Mouse (Mus musculus) frontal cortex, postnatal 36 days (tissue): ENCODE results near the gene Asf1b.
A peak's percentile ranks its signal among the peaks of the same experiment; 100 is the strongest.

Source experiments
- DNase-seq, 2 experiments: peaks; one replicate each; pipeline ENCODE4 v3.0.0; 2022; ENCODE audit warnings: low spot score in 2 of 2

Asf1b gene

GRCm38 (mm10) chr8:83955106-83955957 is at the start of gene Asf1b, which contains the start of gene Gm10644:
TSS of gene Asf1b (plus strand) at chr8:83955507.
TSS of gene Gm10644 (minus strand) at chr8:83955205.
- peak; percentile 95 to 99 for DNase-seq

GRCm38 (mm10) chr8:83908583-83908982 is 46.7 kb upstream of the Asf1b start:
- no peak for DNase-seq

DNA sequence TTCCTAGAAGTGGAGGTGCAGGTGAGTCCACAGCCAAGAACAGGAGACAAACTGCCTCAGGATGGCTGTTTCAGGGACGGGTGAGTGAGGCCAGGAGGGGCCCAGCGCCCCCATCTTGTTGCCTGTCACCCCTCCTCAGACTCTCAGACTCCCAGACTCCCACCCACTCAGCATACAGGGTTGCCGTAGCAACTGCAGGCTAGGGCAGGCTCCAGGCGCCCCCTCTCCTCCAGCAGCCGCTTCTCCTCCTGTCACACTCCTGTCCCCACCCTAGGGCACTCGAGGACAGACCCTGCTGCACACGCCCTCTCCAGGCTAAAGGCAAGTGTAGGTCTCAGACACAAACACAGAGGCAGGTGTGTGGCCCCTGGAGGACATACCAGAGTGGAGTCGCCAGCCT is 46.0 kb upstream of the Asf1b start:
- peak; percentile 59 to 61 for DNase-seq

DNA sequence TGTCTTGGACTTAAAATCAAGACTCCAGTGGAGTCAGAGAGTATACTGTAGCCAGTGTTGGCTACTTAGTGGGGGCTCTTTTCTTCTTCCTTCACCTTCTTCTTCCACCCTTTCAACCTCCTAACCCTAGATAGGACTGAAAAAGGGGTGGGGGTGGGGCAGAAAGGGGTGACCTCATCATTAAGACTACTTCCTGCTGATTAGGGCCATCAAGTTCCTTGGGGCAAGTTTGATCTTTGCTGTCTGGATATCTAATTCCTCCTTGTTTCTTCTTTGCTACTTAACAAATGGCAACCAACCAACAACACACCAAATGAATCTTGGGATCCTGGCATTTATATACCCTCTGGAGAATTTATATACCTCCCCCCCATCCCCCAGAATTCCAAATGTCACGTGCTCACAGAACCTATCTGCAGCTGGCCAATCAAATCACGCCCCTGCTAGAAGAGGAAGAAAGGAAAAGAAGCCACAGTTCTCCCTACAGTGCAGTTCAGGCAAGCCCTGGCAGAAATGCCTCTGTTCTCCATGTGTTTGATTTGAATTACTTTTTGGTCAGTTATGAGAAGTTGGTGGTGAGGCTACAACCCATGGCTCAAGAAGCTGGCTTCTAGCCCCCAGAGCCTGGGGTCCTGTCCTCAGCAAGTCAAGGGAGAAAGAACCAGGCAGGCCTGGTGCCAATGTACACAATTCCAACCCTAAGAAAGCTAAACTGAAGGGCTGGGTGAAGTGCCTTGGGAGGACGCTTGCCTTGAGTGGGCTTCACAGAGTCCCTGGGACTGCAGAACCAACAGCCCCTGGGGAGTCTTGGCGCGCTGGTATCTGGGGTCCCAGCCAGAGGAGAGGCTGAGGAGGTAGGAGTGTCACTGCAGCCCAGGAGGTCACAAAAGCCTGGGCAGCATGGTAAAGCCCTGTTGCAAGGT is 43.2 kb upstream of the Asf1b start:
- DNase-seq = no peak

DNA sequence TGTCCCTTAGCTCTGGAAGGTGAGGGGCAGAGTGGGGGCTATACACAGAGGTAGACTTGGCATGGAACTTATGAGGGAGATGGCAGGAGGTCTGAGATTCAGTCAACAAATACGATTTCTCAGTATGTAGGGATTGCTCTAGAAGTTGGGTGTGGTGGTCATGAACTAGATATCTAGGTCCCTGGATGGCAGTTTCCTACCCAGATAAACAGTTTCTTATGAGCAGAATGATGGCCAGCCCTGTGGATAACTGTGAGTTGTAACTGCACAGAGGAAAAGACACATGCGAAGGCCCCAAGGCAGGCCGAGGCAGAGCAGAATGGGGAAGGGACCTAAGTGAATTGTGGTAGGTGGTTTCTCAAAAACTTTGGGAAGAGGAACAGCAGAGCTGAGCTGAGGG is 41.1 kb upstream of the Asf1b start:
- no peak for DNase-seq

DNA sequence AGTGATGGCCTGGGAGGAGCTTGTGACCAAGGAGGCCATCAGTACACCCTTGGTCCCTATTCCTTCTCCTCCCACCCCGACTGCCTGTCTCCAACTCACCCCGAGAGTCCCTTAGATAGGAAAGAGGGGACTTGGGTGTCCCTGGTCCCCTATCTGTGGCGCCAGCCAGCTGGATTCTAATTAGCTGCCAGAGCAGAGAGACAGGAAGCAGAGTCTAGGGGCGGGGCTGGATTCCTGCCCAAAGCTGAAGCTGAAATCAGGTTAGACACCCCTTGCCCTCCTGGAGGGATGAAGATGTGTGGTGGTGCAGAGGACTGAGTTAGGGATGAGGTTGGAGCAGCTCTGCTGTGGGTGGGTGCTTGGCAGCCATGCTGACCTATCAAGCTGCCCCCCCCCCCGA is 40.4 kb upstream of the Asf1b start:
- peak in 1 of 2 experiments; percentile 42 for DNase-seq

DNA sequence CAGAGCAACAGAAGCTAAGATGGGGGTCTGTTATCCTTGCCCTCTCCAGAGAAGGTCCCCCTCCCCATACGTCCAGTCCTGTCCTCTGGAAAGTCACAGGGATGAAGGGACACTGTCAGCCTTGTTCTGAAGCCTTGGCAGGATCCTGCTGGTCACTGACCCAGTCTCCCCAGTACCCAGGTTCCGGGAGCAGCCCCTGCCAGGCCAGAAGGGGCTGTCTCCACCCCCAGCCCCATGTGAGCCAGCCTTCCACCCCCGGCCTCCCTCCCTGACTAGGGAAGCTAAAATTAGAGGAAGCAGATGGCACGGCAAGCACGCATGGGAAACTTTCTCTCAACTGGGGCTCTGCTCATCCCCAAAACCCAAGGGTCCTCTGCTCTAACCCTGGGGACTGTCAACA is 39.3 kb upstream of the Asf1b start:
- peak; percentile 70 to 76 for DNase-seq

DNA sequence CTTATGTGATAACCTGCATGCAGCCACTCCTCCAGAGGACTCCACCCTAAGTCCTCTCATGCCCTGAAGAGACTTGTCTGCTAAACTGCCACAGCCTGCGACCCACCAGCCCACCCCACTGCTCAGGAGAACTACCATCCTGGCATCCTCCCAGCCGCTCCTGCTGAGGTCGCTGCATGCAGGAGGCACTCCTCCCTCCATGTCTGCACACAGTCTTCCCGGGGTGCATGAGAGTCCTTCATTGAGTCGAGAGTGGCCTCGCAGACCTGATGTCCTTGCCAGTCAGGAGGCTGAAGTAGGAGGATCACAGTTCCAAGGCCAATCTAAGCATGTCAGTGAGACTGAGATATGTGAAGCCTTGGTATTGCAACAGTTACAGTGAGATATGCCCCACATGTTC is 37.7 kb upstream of the Asf1b start:
- DNase-seq = no peak

DNA sequence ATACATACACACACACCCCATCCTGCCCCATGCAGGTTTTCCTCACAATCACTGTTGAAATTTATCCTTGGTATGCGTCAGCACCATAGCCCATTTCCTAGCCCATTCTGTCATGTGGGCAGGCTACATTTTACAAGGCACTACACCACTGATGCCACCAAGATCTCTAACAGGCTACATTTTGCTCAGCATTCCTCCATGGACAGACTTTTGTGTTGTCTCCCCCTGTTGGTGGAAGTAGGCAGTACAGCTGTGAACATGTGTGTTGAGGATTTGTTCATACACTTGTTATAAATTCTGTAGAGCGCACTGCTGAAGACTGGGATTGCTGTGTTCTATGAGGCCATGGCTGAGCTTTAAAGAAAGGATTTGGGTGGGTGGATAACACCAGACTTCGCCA is 33.7 kb upstream of the Asf1b start:
- peak; percentile 83 to 94 for DNase-seq

DNA sequence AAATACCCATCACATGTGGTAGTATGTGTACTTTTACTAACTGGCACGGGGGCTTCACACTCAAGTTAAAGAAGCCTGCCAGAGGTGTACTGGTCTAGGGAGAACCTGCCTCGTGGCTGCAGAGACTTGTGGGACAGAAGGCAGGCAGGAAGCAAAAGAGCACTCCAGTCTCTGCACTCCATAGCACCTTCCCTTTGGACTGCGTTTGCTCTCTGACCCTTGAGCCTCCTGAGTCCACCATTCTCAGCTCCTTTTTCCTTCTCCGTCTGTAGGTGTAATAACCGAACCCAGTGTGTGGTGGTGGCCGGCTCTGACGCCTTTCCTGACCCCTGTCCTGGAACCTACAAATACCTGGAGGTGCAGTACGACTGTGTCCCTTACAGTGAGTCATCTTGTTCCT is 32.6 kb upstream of the Asf1b start:
- no peak for DNase-seq

GRCm38 (mm10) chr8:83924585-83924984 is 30.7 kb upstream of the Asf1b start:
- no peak for DNase-seq

DNA sequence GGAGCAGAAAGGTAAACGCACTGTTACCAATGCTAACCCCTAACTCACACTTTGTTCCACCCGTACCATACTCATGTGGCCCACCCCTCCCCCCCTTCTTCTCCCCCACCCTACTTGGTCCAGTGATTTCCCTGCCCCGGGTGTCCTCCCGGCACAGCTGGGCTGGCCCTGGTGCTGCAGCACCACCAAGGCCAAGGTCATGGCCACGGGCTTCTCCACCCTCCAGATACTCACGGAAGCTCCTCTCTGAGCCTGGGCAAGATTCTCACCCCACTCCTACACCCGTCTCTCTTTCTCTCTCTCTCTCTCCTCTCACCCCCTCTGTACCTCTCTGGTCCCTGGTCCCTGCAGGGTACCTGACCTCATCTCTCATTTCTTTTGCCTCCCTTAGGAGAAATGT is 29.0 kb upstream of the Asf1b start:
- no peak for DNase-seq

DNA sequence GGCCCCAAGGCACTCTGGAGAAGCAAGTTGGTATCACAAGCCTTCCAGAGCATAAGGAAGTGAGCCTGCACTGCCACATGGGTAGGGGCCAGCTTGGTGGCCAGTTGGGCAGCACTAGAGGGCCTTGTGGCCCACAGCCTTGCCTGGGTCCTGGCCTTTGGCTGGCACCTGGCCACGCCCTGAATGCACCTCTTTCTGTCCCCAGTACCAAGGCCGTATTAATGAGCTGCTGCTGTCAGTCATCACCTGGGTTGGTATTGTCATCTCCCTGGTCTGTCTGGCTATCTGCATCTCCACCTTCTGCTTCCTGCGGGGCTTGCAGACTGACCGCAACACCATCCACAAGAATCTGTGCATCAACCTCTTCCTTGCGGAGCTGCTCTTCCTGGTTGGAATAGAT is 21.1 kb upstream of the Asf1b start:
- DNase-seq = no peak

DNA sequence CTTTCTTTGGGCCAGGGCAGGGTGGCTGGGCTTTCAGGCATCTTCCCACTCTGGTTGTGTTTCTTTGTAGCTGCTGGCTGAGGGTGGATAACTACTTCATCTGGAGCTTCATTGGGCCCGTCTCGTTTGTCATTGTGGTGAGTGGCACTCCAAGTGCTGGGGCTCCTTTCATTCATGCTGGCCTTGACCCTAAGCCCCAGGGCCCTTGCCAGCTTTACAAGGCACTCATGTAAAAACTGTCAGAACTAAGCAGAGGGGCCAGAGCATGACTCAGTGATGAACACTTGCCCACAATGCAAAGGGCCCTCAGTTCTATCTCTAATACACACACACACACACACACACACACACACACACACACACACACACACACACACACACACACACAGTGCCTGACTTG is 20.3 kb upstream of the Asf1b start:
- DNase-seq = no peak

DNA sequence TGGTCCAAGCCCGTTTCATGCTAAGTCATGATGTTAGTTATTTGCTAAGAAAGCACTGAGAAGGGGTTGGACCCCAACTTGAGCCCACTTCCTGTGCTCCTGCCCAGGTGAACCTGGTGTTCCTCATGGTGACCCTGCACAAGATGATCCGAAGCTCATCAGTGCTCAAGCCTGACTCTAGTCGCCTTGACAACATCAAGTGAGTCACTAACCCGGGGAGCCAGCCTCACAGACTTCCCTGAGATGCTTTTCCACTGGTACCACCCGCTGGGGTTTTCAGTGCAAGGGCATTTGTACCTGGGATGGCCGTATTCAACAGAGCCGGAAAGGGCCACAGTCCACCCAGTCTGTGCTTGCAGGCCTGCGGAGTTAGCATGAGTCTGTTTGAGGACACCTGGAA is 19.9 kb upstream of the Asf1b start:
- no peak for DNase-seq

DNA sequence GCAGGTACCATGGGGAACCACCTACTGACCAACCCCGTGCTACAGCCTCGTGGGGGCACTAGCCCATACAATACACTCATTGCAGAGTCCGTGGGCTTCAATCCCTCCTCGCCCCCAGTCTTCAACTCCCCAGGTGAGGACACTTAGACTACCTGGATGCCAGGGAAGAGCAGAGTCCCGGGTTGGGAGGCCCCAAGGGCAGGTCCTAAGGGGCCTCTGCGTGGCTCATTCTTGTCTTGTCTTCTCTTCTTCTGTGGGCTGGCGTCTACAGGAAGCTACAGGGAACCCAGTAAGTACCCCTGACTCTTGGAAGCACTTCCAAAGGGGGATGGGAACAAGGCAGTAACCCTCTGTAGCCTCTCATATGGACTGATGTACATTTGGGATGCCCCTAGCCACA is 17.7 kb upstream of the Asf1b start:
- no peak for DNase-seq

- no peak for DNase-seq
Observed at GRCm38 (mm10) chr8:83938330-83938729, 17.0 kb upstream of the Asf1b start.

GRCm38 (mm10) chr8:83941066-83941677 is 14.1 kb upstream of the Asf1b start:
- no peak for DNase-seq

- DNase-seq = peak in 1 of 2 experiments; percentile 29
Observed at GRCm38 (mm10) chr8:83942446-83942845, 12.9 kb upstream of the Asf1b start.

GRCm38 (mm10) chr8:83945540-83945939 is 9.8 kb upstream of the Asf1b start:
- peak in 1 of 2 experiments; percentile 22 for DNase-seq

- DNase-seq = no peak
Observed at GRCm38 (mm10) chr8:83954749-83955105, 580 bp upstream of the Asf1b start.

- no peak for DNase-seq
Observed at GRCm38 (mm10) chr8:83955958-83956218, 581 bp downstream of the Asf1b start.

- DNase-seq = no peak
Observed at GRCm38 (mm10) chr8:83956789-83957188, 1.5 kb downstream of the Asf1b start.
